Mouse (Mus musculus): ENCODE measurements around the gene Oprd1. TPM values are rescaled to one million over a fixed set of nuclear protein-coding genes. Genes with fewer than 3 reads are reported as not detected.
A peak's percentile ranks its signal among the peaks of the same experiment; 100 is the strongest.

The Oprd1 gene
- polyA plus RNA-seq, 1 experiment from 2014 or later = 0.38 TPM

- DNase-seq (ENCODE audit: low spot score) (no peak), ATAC-seq (replicated peaks; ENCODE audit: low FRiP score, low TSS enrichment, low read depth) (no peak)
- no peak overlapping the region for H3K4me2 ChIP-seq (ENCODE audit: low read length)
- H3K36me3 ChIP-seq (ENCODE audit: control insufficient read depth, insufficient read depth, low read length) = no peaks in the 10 kb centered on the region
- H3K4me1 ChIP-seq (replicated peaks; ENCODE audit: control insufficient read depth, insufficient read depth, low read length) = peaks cover 11% of the 10 kb centered on the region
- WGBS = 83% methylated on average over 5 of the region's 5 CpGs
- no peaks in the 10 kb centered on the region for H3K27me3 ChIP-seq (replicated peaks; ENCODE audit: control insufficient read depth, insufficient read depth, low read length)
- no peak overlapping the region for H3K27ac ChIP-seq (ENCODE audit: low read depth)
- H3K4me3 ChIP-seq (ENCODE audit: low read depth, low read length) = no peak overlapping the region
- no peak overlapping the region for H3K9ac ChIP-seq (ENCODE audit: low read length)
- H3K9me3 ChIP-seq (ENCODE audit: control insufficient read depth, low read length) = no peaks in the 10 kb centered on the region
Measured at GRCm38 (mm10) chr4:132169761-132170160, 25.5 kb upstream of the Oprd1 start.

- no peaks in the 10 kb centered on the region for H3K9me3 ChIP-seq (ENCODE audit: control insufficient read depth, low read length)
- 76% methylated on average over 3 of the region's 3 CpGs for WGBS
- H3K9ac ChIP-seq (ENCODE audit: low read length) = no peak overlapping the region
- no peak overlapping the region for H3K4me3 ChIP-seq (ENCODE audit: low read depth, low read length)
- no peak overlapping the region for H3K4me2 ChIP-seq (ENCODE audit: low read length)
- H3K36me3 ChIP-seq (ENCODE audit: control insufficient read depth, insufficient read depth, low read length) = no peaks in the 10 kb centered on the region
- H3K27me3 ChIP-seq (replicated peaks; ENCODE audit: control insufficient read depth, insufficient read depth, low read length) = no peaks in the 10 kb centered on the region
- DNase-seq (ENCODE audit: low spot score) = no peak
- no peak for ATAC-seq (replicated peaks; ENCODE audit: low FRiP score, low TSS enrichment, low read depth)
- H3K4me1 ChIP-seq (replicated peaks; ENCODE audit: control insufficient read depth, insufficient read depth, low read length) = peaks cover 11% of the 10 kb centered on the region
- H3K27ac ChIP-seq (ENCODE audit: low read depth) = no peak overlapping the region
Measured at GRCm38 (mm10) chr4:132169271-132169670, 25.0 kb upstream of the Oprd1 start.

- Histone ChIP-seq H3K4me3 (ENCODE audit: low read depth, low read length) (no peak overlapping the region), H3K27ac (ENCODE audit: low read depth) (no peak overlapping the region), H3K9ac (ENCODE audit: low read length) (no peak overlapping the region), H3K27me3 (replicated peaks; ENCODE audit: control insufficient read depth, insufficient read depth, low read length) (no peaks in the 10 kb centered on the region), H3K36me3 (ENCODE audit: control insufficient read depth, insufficient read depth, low read length) (no peaks in the 10 kb centered on the region), H3K4me2 (ENCODE audit: low read length) (no peak overlapping the region), H3K9me3 (ENCODE audit: control insufficient read depth, low read length) (no peaks in the 10 kb centered on the region), H3K4me1 (replicated peaks; ENCODE audit: control insufficient read depth, insufficient read depth, low read length) (peaks cover 11% of the 10 kb centered on the region)
- ATAC-seq (replicated peaks; ENCODE audit: low FRiP score, low TSS enrichment, low read depth) = no peak
- DNase-seq (ENCODE audit: low spot score) = no peak
- WGBS = 79% methylated on average over 3 of the region's 3 CpGs
Measured at GRCm38 (mm10) chr4:132167436-132167835, 23.1 kb upstream of the Oprd1 start.

- DNase-seq (ENCODE audit: low spot score) = no peak
Measured at GRCm38 (mm10) chr4:132166350-132167290, 22.3 kb upstream of the Oprd1 start.

GRCm38 (mm10) chr4:132165691-132166090, 21.4 kb upstream of the Oprd1 start:
- DNase-seq (ENCODE audit: low spot score) (no peak), ATAC-seq (replicated peaks; ENCODE audit: low FRiP score, low TSS enrichment, low read depth) (no peak)
- H3K4me3 ChIP-seq (ENCODE audit: low read depth, low read length) = no peak overlapping the region
- no peaks in the 10 kb centered on the region for H3K9me3 ChIP-seq (ENCODE audit: control insufficient read depth, low read length)
- peaks cover 11% of the 10 kb centered on the region for H3K4me1 ChIP-seq (replicated peaks; ENCODE audit: control insufficient read depth, insufficient read depth, low read length)
- H3K4me2 ChIP-seq (ENCODE audit: low read length) = no peak overlapping the region
- H3K36me3 ChIP-seq (ENCODE audit: control insufficient read depth, insufficient read depth, low read length) = no peaks in the 10 kb centered on the region
- 45% methylated on average over 14 of the region's 14 CpGs for WGBS
- no peak overlapping the region for H3K9ac ChIP-seq (ENCODE audit: low read length)
- H3K27ac ChIP-seq (ENCODE audit: low read depth) = peak overlapping the region; percentile 20; the same call in 1 of the 2 replicates
- no peaks in the 10 kb centered on the region for H3K27me3 ChIP-seq (replicated peaks; ENCODE audit: control insufficient read depth, insufficient read depth, low read length)

More at GRCm38 (mm10) chr4:132166350-132167290, 22.3 kb upstream of the Oprd1 start:
- Histone ChIP-seq H3K4me3 (ENCODE audit: low read depth, low read length) (no peak overlapping the region), H3K9ac (ENCODE audit: low read length) (no peak overlapping the region), H3K9me3 (ENCODE audit: control insufficient read depth, low read length) (no peaks in the 10 kb centered on the region), H3K27ac (ENCODE audit: low read depth) (peak overlapping the region; percentile 55), H3K36me3 (ENCODE audit: control insufficient read depth, insufficient read depth, low read length) (no peaks in the 10 kb centered on the region), H3K27me3 (replicated peaks; ENCODE audit: control insufficient read depth, insufficient read depth, low read length) (no peaks in the 10 kb centered on the region), H3K4me1 (replicated peaks; ENCODE audit: control insufficient read depth, insufficient read depth, low read length) (peaks cover 11% of the 10 kb centered on the region), H3K4me2 (ENCODE audit: low read length) (peak overlapping the region; percentile 20; the same call in 1 of the 2 replicates)
- ATAC-seq (replicated peaks; ENCODE audit: low FRiP score, low TSS enrichment, low read depth) = peak; percentile 62; the same call in 1 of the 2 replicates
- 35% methylated on average over 16 of the region's 16 CpGs for WGBS

- Histone ChIP-seq H3K27ac (ENCODE audit: low read depth) (no peak overlapping the region), H3K9me3 (ENCODE audit: control insufficient read depth, low read length) (peaks cover 7% of the 10 kb centered on the region; the same call in 1 of the 2 replicates), H3K4me3 (ENCODE audit: low read depth, low read length) (no peak overlapping the region), H3K4me2 (ENCODE audit: low read length) (no peak overlapping the region), H3K36me3 (ENCODE audit: control insufficient read depth, insufficient read depth, low read length) (no peaks in the 10 kb centered on the region), H3K27me3 (replicated peaks; ENCODE audit: control insufficient read depth, insufficient read depth, low read length) (no peaks in the 10 kb centered on the region), H3K4me1 (replicated peaks; ENCODE audit: control insufficient read depth, insufficient read depth, low read length) (0 out of 2 replicates have a peak, but pooled peaks cover 4% of the 10 kb centered on the region), H3K9ac (ENCODE audit: low read length) (no peak overlapping the region)
- WGBS = 59% methylated on average over 12 of the region's 12 CpGs
- DNase-seq (ENCODE audit: low spot score) = no peak
- 0 out of 2 replicates have a peak, but pooled peaks have one; percentile 74 for ATAC-seq (replicated peaks; ENCODE audit: low FRiP score, low TSS enrichment, low read depth)
Measured at GRCm38 (mm10) chr4:132156941-132157622, 12.8 kb upstream of the Oprd1 start.

- 4% methylated on average over 6 of the region's 6 CpGs for WGBS
- H3K27me3 ChIP-seq (replicated peaks; ENCODE audit: control insufficient read depth, insufficient read depth, low read length) = no peaks in the 10 kb centered on the region
- DNase-seq (ENCODE audit: low spot score) (no peak), ATAC-seq (replicated peaks; ENCODE audit: low FRiP score, low TSS enrichment, low read depth) (0 out of 2 replicates have a peak, but pooled peaks have one; percentile 38)
- H3K4me2 ChIP-seq (ENCODE audit: low read length) = no peak overlapping the region
- H3K4me3 ChIP-seq (ENCODE audit: low read depth, low read length) = no peak overlapping the region
- H3K9me3 ChIP-seq (ENCODE audit: control insufficient read depth, low read length) = peaks cover 7% of the 10 kb centered on the region; the same call in 1 of the 2 replicates
- H3K36me3 ChIP-seq (ENCODE audit: control insufficient read depth, insufficient read depth, low read length) = no peaks in the 10 kb centered on the region
- H3K4me1 ChIP-seq (replicated peaks; ENCODE audit: control insufficient read depth, insufficient read depth, low read length) = 0 out of 2 replicates have a peak, but pooled peaks cover 4% of the 10 kb centered on the region
- H3K9ac ChIP-seq (ENCODE audit: low read length) = no peak overlapping the region
- H3K27ac ChIP-seq (ENCODE audit: low read depth) = peak overlapping the region; percentile 1; the same call in 1 of the 2 replicates
Measured at GRCm38 (mm10) chr4:132154877-132155670, 10.8 kb upstream of the Oprd1 start.

GRCm38 (mm10) chr4:132151673-132152072, 7.4 kb upstream of the Oprd1 start:
- ATAC-seq (replicated peaks; ENCODE audit: low FRiP score, low TSS enrichment, low read depth) = 0 out of 2 replicates have a peak, but pooled peaks have one; percentile 60
- Histone ChIP-seq H3K4me3 (ENCODE audit: low read depth, low read length) (no peak overlapping the region), H3K27me3 (replicated peaks; ENCODE audit: control insufficient read depth, insufficient read depth, low read length) (no peaks in the 10 kb centered on the region), H3K4me1 (replicated peaks; ENCODE audit: control insufficient read depth, insufficient read depth, low read length) (0 out of 2 replicates have a peak, but pooled peaks cover 4% of the 10 kb centered on the region), H3K36me3 (ENCODE audit: control insufficient read depth, insufficient read depth, low read length) (no peaks in the 10 kb centered on the region), H3K27ac (ENCODE audit: low read depth) (no peak overlapping the region), H3K4me2 (ENCODE audit: low read length) (no peak overlapping the region), H3K9me3 (ENCODE audit: control insufficient read depth, low read length) (peaks cover 7% of the 10 kb centered on the region; the same call in 1 of the 2 replicates), H3K9ac (ENCODE audit: low read length) (no peak overlapping the region)
- DNase-seq (ENCODE audit: low spot score) = no peak
- WGBS = 68% methylated on average over 1 of the region's 1 CpGs
